Comparison of ENCODE assay signal across 9 mouse cellular contexts in the genomic region with DNA sequence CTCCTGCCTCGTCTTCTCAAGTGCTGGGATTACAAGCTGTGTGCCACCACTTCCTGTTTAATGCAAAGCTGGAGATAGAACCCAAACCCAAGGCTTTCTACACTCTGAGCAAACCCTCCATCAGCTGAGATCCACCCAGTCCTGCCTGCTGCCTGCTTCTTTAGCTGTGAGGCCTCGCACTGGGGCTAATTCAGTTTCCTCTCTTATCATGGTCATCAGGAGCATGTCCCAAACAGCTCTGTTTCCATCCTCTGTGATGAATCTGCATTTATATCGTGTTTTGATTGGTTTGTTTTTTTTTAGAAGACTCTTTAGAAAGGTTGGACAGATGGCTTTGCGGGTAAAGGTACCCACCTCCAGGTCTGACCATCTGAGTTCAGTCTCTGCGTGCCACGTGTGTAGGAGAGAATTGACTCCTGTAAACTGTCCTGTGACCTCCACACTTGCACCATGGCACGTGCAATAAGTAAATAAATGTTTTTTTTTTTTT. TPM values are rescaled to one million over a fixed set of nuclear protein-coding genes. Genes with fewer than 3 reads are reported as not detected.
A peak's percentile ranks its signal among the peaks of the same experiment; 100 is the strongest.
DNase-seq lines count a peak whose midpoint lies in the region; ATAC-seq and TF ChIP-seq lines count a peak whose summit lies in the region.
"Had no signal": no experiment of that assay in that cellular context is flagged by ENCODE, and none has a peak within 500 bp of the region (broad histone marks: within the 10 kb centered on the region; RNA-seq: fewer than 3 reads in every experiment).

No protein-coding gene starts in this region.

- WGBS in kidney, adult 2 months = 59% methylated on average over 7 of the region's 7 CpGs
- WGBS in liver, embryonic 12.5 days (ENCODE audit: insufficient replicate concordance) = 19% methylated on average over 7 of the region's 7 CpGs

- no peak for TF ChIP-seq POLR2A in kidney, adult 2 months (IDR thresholded peaks at IDR 0.05; ENCODE audit: low read depth, low read length)

- H3K4me3 ChIP-seq in kidney, adult 2 months (ENCODE audit: insufficient read depth, low read depth, low read length) = no peak overlapping the region
- no peak overlapping the region for H3K4me3 ChIP-seq in liver, embryonic 12.5 days

- peaks cover 29% of the 10 kb centered on the region for H3K4me1 ChIP-seq in kidney, adult 2 months (ENCODE audit: control insufficient read depth, insufficient read depth, low read length)
- peaks cover 58% of the 10 kb centered on the region for H3K4me1 ChIP-seq in liver, embryonic 12.5 days

- peak overlapping the region; percentile 30 for H3K27ac ChIP-seq in kidney, adult 2 months (ENCODE audit: insufficient read depth, low read depth, low read length)
- peak overlapping the region; percentile 72 for H3K27ac ChIP-seq in liver, embryonic 12.5 days

- intact Hi-C loops in left cerebral cortex, postnatal 14 days (cut with DNase I) = no loop called here

- H3K4me2 ChIP-seq in liver, embryonic 12.5 days = peak overlapping the region; percentile 9; the same call in 1 of the 2 replicates

- no peaks in the 10 kb centered on the region for H3K27me3 ChIP-seq in kidney, adult 2 months (replicated peaks; ENCODE audit: control insufficient read depth, insufficient read depth, low read length)
- H3K27me3 ChIP-seq in liver, embryonic 12.5 days (replicated peaks) = no peaks in the 10 kb centered on the region
- H3K27me3 ChIP-seq: Patski had no signal

- DNase-seq in kidney, adult 2 months = no peak
- no peak for DNase-seq in kidney, postnatal 4 days
- DNase-seq in CD4-positive, CD25-positive, alpha-beta regulatory T cell, adult 2 months (ENCODE audit: low read depth, low spot score) = peak; percentile 50
- DNase-seq in T-cell, adult 2 months (ENCODE audit: low spot score) = peak; percentile 34
- DNase-seq in left cerebral cortex, postnatal 14 days (ENCODE audit: low spot score in 2 of 2) = no peak
- no peak for DNase-seq in ovary, postnatal 36 days (ENCODE audit: low spot score)
- DNase-seq: layer of hippocampus, adult 9-11 months had no signal

- H3K9me3 ChIP-seq in liver, embryonic 12.5 days (replicated peaks) = no peaks in the 10 kb centered on the region

- no peaks in the 10 kb centered on the region for H3K36me3 ChIP-seq in kidney, adult 2 months (ENCODE audit: control insufficient read depth, insufficient read depth, low read length)
- no peaks in the 10 kb centered on the region for H3K36me3 ChIP-seq in liver, embryonic 12.5 days

- H3K9ac ChIP-seq in liver, embryonic 12.5 days = peak overlapping the region; percentile 20; the same call in 1 of the 2 replicates

- no peak for TF ChIP-seq CTCF in kidney, adult 2 months (conservative IDR thresholded peaks at IDR 0.05; ENCODE audit: insufficient read depth, insufficient read length, low read depth, low read length)

- ATAC-seq in liver, embryonic 12.5 days = peak; percentile 78
- ATAC-seq: Patski had no signal

RNA-seq across cellular contexts. Expression of a gene that starts 27.8 kb away (rescaled TPM):
- 7.0 and 8.2 TPM in 2 replicates for polyA plus RNA-seq in kidney, adult 2 months (2012; rRNA removed)
- 3.8 and 4.5 TPM in 2 replicates for polyA plus RNA-seq in liver, embryonic 12.5 days (2016; fragmentation: Nextera tagmentation; extraction: Ambion mirVana)
- total RNA-seq in left cerebral cortex, postnatal 14 days (2021) = 1 to 10 TPM; 3.3 to 3.7 TPM

Comparison
In these comparisons a context has a peak if more than half of its experiments do, and no peak if none do; other contexts are left out.
1. DNase-seq: peak in CD4-positive, CD25-positive, alpha-beta regulatory T cell, adult 2 months (single experiment) and T-cell, adult 2 months (single experiment); none in kidney, adult 2 months (single experiment), kidney, postnatal 4 days (0 of 2), left cerebral cortex, postnatal 14 days (0 of 2) and ovary, postnatal 36 days (single experiment).